Mouse (Mus musculus) spleen, postnatal 4 days (tissue): ENCODE measurements at regions not wholly inside any gene's neighbourhood (a gene's known extent, or its start where the extent isn't known, plus 50 kb on each side); places are given as distances from the start of the nearest gene placed in this dataset.

Experiments
- DNase-seq, 2 experiments: peaks; one replicate each; pipeline ENCODE4 v3.0.0; 2022; ENCODE audit warnings: low spot score in 2 of 2

GRCm38 (mm10) chr1:42277130-42277529 lies 418.4 kb upstream of the Pou3f3 start:
- DNase-seq, result no peak

GRCm38 (mm10) chr1:42295841-42296240 lies 399.7 kb upstream of the Pou3f3 start:
- DNase-seq, result no peak

DNA sequence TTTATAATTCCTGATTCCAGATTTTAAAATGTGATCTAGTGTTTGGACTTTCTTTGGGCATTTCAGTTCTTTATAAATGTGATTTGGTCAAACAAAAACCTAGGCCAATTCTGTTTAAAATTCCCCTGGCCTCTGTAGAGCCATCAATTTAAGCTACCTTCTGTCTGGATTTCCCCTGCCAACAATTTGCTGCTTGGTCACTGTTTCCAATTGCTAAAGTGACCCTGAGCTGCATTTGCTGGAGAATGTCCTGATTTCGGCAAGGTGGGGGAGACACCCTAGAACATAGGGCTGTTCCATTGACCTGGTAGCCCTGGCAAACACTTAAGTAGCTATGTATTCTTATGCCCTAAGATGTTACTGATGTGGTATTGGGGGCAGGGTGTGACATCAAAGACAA lies 386.3 kb upstream of the Pou3f3 start:
- no peak for DNase-seq

GRCm38 (mm10) chr1:42313494-42313893 lies 382.1 kb upstream of the Pou3f3 start:
- DNase-seq, result no peak

DNA sequence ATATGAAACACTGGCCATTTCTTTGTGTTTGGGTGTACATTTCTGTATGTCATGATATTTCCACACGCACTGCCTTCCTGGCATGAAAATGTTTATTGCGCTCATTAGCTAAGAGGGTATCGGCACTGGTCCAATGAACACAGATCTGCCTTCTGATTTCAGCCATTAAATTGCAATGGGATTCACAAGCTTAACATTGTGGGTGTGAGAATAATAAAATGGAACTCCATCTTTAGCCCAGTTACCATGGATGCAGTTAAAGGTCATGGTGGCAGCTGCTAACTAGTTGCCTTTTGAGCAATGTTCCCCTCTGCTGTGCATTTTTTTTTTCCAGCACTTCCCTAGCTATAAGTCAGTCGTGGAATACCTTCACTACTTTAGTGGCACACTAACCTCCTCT lies 343.7 kb upstream of the Pou3f3 start:
- DNase-seq, result no peak

DNA sequence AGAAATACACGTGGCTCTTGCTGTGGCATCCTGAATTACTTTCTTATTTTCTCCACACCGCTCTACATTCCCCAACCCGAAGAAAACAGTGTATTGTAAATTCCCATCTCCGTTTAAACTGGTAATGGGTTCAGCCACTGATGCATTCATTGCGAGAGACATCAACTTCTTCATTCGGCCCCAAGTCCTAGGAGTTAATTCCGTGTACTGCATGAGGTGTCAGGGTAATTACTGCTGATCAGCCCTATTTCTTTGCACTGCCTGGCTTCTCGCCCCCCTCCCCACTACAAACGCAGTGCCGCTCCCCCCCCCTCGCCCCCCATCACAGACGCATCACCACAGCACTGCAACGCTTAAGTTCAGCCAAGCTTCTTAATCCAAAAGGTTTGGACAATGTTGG lies 343.2 kb upstream of the Pou3f3 start:
- no peak for DNase-seq

DNA sequence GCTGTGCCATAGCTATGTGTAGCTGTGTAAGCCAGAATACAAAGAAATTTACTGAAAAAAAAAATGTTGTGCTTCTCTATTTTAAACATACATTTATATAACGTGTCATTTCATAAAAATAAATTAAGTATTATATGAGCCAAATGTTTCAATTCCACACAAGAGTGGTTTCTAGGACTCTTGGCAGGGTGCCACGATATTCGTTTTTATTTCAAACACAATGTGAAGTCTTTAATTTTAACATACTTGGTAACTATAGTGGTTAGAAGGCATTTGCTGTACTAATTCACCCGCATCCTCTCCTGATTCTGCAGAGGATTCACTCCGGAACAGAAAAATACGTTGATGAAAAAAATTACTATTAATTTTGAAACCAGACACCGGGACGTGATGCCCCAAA lies 342.5 kb upstream of the Pou3f3 start:
- DNase-seq, result no peak

GRCm38 (mm10) chr1:42354020-42354419 lies 341.5 kb upstream of the Pou3f3 start:
- DNase-seq, result no peak

DNA sequence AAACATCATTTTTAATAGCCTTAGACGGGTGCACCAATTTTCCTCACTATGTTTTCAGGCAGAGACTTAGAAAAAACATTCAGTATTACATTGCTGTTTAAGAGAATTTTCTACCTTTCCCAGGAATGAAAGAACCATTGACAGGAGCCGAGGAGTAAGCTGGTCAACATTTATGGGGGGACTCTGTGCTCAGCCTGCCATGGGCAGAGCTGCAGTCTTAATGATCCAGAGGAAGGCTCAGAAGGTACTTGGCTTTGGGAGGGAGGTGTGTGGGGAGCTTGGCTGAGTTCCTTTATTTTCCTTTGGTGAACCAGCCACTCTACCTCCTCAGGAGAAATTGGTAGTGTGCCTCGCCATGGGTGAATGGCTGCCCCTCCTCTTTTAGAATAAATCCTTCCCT lies 333.1 kb upstream of the Pou3f3 start:
- no peak for DNase-seq

GRCm38 (mm10) chr1:42365648-42366324 lies 329.8 kb upstream of the Pou3f3 start:
- DNase-seq, result no peak

- no peak for DNase-seq
Observed at GRCm38 (mm10) chr1:42387919-42388684, 307.5 kb upstream of the Pou3f3 start.

DNA sequence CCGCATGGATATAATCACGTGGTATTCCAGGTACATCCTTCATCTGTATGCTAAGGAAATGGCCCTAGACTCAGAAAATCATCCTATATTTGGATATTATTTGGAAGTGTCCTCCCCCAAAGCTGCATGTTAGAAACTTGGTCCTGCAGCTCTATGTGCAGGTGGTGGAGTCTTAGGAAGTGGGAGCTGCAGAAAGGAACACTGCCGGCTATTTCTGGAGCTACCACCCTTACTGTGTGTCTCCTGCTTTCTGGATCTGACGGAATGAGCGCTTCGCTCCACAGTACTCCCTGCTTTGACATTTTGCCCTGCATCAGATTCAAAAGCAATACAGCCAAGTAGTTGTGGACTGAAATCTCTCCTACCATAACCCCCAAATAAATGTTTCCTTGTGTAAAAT lies 306.8 kb upstream of the Pou3f3 start:
- no peak for DNase-seq

- no peak for DNase-seq
Observed at GRCm38 (mm10) chr1:42395651-42396260, 299.8 kb upstream of the Pou3f3 start.

DNA sequence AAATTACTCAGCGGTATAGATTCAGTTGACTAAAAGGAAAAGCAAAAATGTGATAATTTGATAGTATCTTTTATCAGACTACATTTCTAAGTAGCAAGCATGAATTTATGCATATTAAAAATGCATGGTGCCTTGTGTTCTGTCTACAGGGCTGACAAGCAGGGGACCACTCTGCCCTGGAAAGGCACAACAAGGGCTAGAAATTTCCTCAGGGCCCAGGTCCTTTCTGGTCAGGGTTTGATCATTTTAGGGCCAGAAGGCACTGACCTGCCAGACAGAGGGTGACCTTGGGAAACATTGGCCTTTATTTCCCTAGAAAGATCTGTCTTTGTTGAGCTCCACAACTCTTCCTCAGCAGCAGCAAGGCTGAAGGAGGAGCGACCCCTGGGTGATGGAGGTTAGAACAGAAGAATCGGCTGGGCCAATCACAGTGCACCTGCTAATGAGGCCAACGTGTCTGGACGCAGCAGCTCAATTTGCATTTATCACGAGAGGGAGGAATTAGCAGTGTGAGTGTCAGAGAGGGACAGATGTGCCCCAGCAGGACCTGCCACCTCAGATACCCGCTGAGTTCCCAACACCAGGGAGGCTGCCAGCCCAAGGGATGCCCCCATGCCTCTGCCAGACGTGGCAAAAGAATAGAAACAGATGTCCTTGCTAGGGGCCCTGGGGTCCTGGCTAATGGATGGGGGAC lies 297.0 kb upstream of the Pou3f3 start:
- no peak for DNase-seq

DNA sequence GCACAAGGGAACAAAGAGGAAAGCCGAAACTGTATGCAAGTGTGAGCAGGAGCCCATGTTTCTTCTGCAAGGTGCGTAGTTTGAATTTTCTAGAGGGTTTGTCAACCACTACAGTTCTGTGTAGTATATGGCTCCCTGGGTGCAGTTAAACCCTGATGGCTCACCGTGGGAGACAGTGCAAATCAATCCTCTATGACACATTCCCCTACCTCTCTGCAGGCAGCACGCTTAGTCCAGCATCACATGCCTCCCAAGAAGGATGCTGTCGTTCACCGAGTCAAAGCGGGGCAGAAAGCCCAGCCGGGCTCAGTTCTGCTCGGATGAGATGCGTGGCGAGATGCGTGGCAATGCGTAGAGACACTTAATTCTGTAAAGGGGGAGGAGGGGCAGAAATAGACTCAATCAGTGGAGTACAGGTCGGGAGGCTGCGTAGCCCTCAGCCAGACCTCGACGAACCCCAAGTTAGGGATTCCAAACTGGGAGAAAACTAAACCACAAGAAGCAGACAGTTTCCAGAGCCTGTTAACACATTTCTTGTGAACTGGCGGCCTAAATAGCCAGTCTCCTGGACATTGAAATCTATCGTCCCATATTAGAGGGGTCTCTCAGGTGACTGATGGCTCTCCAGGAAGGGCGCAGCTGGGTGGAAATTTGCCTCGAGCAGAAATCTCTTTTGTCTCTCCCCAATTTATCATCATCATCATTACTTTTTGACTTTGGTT lies 279.6 kb upstream of the Pou3f3 start:
- DNase-seq, result no peak

DNA sequence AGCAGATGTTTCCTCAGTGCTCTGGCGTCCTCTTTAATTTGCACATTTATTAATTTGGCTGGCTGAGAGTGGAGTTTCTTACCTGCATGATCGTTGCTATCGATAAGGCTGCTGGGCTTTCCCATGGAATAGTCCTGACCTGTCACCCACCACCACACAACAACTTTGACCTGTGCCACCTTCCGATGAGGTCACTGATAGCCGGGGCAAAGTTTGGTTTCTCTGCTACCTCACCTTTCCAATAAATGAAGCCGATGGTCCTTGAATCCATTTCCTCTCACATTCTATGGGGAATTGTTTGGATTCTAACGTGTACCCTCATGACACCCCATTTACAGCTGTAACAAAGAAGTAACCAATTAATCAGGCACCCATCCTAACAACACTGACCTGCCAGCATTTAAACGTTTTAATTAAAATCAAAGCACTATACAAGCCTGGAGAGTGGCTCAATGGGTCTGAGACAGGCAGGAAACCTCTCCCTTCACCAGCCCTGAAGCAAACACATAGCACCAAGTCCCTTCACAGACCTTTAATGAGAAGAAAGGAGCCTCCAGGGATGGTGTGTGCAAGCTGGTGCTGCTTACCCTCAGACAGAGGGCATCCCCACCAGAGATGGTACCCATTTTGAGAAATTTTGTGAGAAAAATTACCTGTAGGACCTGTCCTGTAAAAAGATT lies 278.9 kb upstream of the Pou3f3 start:
- no peak for DNase-seq

DNA sequence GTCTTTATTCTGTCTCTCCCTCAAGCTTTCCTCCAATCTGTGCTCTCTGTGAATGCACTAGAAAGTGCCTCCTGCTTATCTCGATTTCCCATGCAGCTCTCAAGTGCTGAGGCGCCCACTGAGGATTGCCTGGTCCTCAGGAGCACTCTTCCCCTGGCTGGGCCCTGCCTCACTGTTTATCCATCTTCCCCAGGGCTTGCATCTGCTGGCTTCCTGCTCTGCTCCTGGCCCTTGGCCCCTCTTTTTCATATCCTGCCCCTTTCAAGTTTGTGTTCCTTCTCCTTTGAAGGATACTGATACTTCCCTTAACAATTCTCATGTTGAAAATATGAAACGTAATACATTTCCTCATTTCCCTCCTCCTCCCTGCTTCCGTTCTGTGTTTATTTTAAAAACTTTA lies 277.8 kb upstream of the Pou3f3 start:
- DNase-seq, result no peak

DNA sequence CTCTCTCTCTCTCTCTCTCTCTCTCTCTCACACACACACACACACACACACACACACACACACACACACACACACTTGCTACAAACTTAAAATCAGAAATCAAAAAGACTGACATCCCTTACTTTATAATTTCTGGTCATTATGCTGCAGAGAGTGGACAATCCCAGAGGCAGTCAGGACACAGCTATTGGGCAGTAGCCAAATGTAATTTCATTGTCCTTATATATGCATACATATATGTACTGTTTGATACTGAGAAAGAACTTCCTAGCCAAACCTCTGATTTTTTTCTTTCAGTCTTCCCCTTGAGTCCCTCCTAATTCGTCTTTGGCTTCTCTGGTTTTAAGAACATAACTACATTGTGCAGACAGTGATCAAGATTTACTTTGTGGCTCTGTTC lies 277.3 kb upstream of the Pou3f3 start:
- no peak for DNase-seq

DNA sequence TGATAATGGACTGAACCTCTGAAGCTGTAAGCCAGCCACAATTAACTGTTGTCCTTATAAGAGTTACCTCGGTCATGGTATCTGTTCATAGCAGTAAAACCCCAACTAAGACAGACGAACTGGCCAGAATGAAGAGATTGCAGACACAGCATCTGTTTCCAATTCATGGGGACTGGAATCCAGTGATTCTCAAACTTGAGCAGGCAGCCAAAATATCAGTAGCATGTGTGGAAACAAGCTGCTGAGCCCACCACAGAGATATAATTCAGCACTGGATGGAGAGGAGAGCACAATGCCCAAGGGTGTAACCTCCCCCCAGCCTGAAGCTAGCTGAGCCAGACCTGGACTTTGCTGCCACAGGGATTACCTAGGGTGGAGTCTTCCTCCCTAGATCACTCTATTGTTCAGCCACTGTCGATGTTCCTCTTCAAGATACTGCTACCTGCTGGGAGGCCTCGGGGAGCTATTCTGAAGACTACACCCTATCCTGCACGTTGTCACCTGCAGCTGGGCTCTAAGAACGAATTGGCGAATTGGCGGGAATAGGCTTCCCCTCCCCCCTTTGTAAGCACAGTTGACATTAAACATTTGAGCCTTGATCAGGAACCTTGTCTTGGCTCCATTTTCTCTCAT lies 259.1 kb upstream of the Pou3f3 start:
- DNase-seq, result no peak

DNA sequence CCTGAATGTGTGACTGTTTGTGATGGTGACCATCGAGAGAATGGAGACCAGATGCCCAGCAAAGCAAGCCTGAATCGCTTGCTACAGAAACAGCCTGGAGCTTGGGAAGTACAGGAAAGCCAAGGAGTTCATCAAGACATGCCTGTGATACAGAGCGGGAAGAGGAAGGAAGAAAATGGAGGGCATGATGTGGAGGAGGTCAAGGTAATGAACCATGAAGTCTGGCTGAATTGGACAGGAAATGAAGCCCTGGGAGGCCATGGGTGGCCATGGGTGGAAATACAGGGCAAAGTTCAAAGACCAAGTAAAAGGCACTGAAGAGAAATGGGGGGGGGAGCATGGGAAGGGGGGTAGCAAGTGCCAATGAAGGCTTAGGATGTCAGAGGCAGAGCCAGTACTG lies 227.2 kb upstream of the Pou3f3 start:
- no peak for DNase-seq
